Mouse (Mus musculus) heart, embryonic 12.5 days (tissue): Measurements from ENCODE around the gene Arl2. TPM values are rescaled to one million over a fixed set of nuclear protein-coding genes. Genes with fewer than 3 reads are reported as not detected.
A peak's percentile ranks its signal among the peaks of the same experiment; 100 is the strongest.

Source experiments
- ATAC-seq: fragments of 200-750 bp; cut with Nextera tagmentation; 2 replicates; pipeline ENCODE4 v1.8.0; 2017; ENCODE audit warnings: moderate TSS enrichment, moderate library complexity; ENCODE audit not compliant: insufficient number of reproducible peaks, low FRiP score
- H3K27ac ChIP-seq: fragments of 300-500 bp; sonication (generic); 2 replicates; pipeline ENCODE4 v1.5.1; 2016; ENCODE audit warnings: mild to moderate bottlenecking, moderate library complexity; ENCODE audit not compliant: poor library complexity, severe bottlenecking
- H3K27me3 ChIP-seq: fragments of 300-500 bp; sonication (generic); replicated peaks from 2 replicates; pipeline ENCODE4 v1.6.1; 2016; ENCODE audit warnings: mild to moderate bottlenecking, moderate library complexity
- H3K36me3 ChIP-seq: fragments of 300-500 bp; sonication (generic); 2 replicates; pipeline ENCODE4 v1.6.1; 2016; ENCODE audit warnings: mild to moderate bottlenecking, moderate library complexity
- H3K4me1 ChIP-seq: fragments of 300-500 bp; sonication (generic); replicated peaks from 2 replicates; pipeline ENCODE4 v1.6.1; 2016; ENCODE audit warnings: mild to moderate bottlenecking
- H3K4me2 ChIP-seq: fragments of 300-500 bp; sonication (generic); 2 replicates; pipeline ENCODE4 v1.6.1; 2016; ENCODE audit warnings: mild to moderate bottlenecking, moderate library complexity
- H3K4me3 ChIP-seq: fragments of 300-500 bp; sonication (generic); 2 replicates; pipeline ENCODE4 v1.5.1; 2016; ENCODE audit warnings: mild to moderate bottlenecking
- H3K9ac ChIP-seq: fragments of 300-500 bp; sonication (generic); 2 replicates; pipeline ENCODE4 v1.6.1; 2016; ENCODE audit warnings: mild to moderate bottlenecking, moderate library complexity
- H3K9me3 ChIP-seq: fragments of 300-500 bp; sonication (generic); replicated peaks from 2 replicates; pipeline ENCODE4 v1.6.1; 2016; ENCODE audit warnings: mild to moderate bottlenecking, moderate library complexity
- WGBS: fragments of 180-500 bp; shearing (Covaris S2); methylation state at CpG from one replicate; pipeline ENCODE4 v1.1.7; 2016; 5-methylcytosine and 5-hydroxymethylcytosine counted together
- polyA plus RNA-seq: library from polyadenylated mRNA; unstranded; fragments of >200 nt; fragmentation: Nextera tagmentation; extraction: Ambion mirVana; gene quantifications from 2 replicates; pipeline ENCODE4 v1.2.1, GENCODE M21; 2016

Gene Arl2
- polyA plus RNA-seq, 1 experiment from 2014 or later = 73.9 TPM

DNA sequence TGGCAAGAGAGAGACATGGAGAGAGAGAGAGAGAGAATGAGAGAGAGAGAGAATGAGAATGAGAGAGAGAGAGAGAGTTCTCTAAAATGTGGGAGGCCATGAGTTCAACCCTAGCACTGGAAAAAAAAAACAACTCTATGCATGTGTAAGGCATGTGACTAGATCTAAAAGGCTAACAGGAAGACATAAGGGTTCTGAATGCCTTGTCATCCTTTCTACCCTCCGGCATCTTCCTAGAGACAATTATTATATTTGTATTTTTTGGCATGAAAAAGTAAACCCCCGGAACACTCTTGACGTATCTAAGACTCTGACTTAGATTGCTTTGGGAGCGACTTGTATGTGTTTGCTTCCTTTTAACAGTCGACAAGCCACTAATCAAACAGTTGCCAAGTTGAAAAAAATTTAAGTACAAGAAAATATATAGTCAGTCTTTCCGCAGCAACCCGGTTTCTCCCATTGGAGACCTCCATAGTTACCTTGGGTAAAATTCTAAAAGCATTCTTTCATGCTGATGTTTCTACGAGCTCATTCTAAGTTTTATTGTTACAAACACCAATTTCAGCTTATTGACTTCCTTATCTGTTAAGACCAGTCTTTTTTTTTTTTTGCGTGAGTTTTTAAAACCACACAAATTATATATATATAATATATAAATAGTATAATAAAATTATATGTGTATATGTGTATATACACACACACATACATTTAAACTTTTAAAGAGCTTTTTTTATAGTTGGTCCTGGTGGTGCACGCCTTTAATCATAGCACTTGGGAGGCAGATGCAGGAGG lies 14.4 kb downstream of the Arl2 start:
- Histone ChIP-seq H3K9ac (peak overlapping the region; percentile 76), H3K27ac (peak overlapping the region; percentile 94), H3K9me3 (no peaks in the 10 kb centered on the region), H3K4me3 (peak overlapping the region; percentile 68), H3K4me1 (peaks cover under 1% of the 10 kb centered on the region), H3K4me2 (peak overlapping the region; percentile 73), H3K36me3 (peaks cover 7% of the 10 kb centered on the region; the same call in 1 of the 2 replicates), H3K27me3 (no peaks in the 10 kb centered on the region)
- no peak for ATAC-seq
- 66% methylated on average over 10 of the region's 10 CpGs for WGBS

DNA sequence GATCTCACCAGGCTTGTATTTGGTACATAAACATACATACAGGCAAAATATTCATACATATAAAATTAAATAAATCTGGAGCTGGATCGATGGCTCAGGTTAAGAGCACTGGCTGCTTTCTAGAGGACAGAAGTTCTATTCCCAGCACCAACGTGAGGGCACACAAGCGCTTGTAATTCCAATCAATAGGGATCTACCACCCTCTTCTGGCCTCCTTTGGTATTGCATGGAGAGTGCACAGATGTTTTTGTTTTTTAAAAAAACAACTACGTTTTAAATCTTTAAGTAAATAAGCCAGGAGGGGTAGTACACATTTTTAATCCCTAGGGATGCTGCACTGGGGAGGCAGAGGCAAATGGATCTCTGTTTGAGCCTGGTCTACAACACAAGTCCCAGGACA lies 15.1 kb downstream of the Arl2 start:
- ATAC-seq = no peak
- Histone ChIP-seq H3K4me1 (peaks cover 5% of the 10 kb centered on the region), H3K36me3 (peaks cover 7% of the 10 kb centered on the region; the same call in 1 of the 2 replicates), H3K4me2 (no peak overlapping the region), H3K27ac (no peak overlapping the region), H3K9me3 (no peaks in the 10 kb centered on the region), H3K4me3 (no peak overlapping the region), H3K9ac (no peak overlapping the region), H3K27me3 (no peaks in the 10 kb centered on the region)
- WGBS = 21% methylated on average over 4 of the region's 4 CpGs

DNA sequence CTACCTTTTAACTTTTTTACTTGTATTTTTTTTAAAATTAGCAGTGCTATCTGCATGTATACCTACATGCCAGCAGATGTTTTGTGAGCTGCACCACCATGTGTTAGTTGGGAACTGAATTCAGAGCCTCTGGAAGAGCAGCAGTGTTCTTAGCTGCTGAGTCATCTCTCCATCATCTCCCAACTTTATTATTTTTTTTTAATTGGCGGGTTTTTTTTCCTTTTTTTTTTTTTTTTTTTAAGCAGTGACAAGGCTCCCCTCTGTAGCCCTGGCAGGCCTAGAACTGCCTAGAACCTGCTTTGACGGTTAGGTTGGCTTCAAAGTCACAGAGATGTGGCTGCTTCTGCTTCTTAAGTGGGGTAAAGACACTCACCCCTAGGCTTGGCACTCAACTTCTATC lies 16.4 kb downstream of the Arl2 start:
- H3K4me2 ChIP-seq = no peak overlapping the region
- H3K4me1 ChIP-seq = peaks cover 5% of the 10 kb centered on the region
- no peak overlapping the region for H3K9ac ChIP-seq
- H3K4me3 ChIP-seq = no peak overlapping the region
- 67% methylated on average over 2 of the region's 2 CpGs for WGBS
- H3K9me3 ChIP-seq = no peaks in the 10 kb centered on the region
- H3K27ac ChIP-seq = no peak overlapping the region
- H3K27me3 ChIP-seq = no peaks in the 10 kb centered on the region
- H3K36me3 ChIP-seq = peaks cover 16% of the 10 kb centered on the region; the same call in 1 of the 2 replicates
- ATAC-seq = no peak

DNA sequence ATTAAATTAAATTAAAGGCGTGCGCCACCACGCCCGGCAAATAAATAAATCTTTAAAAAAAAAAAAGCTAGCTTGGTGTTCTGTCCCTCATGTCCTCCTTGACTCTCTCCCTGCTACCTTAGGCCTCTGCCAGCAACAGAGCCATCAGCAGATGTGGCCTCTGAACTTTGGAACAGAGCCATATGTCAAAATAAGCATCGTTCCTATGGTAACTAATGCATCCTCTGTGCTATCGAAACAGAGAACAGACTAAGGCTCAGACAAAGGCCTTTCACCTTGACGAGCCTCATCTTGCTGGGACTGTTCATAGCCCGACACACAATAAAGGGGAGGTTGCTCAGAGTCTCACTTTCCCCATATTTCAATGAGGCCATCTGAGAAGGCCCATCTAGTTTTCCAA lies 18.0 kb downstream of the Arl2 start:
- WGBS = 83% methylated on average over 8 of the region's 8 CpGs
- peaks cover 16% of the 10 kb centered on the region; the same call in 1 of the 2 replicates for H3K36me3 ChIP-seq
- H3K4me1 ChIP-seq = peaks cover 11% of the 10 kb centered on the region
- no peak overlapping the region for H3K4me3 ChIP-seq
- no peak overlapping the region for H3K9ac ChIP-seq
- H3K27ac ChIP-seq = no peak overlapping the region
- H3K27me3 ChIP-seq = no peaks in the 10 kb centered on the region
- ATAC-seq = no peak
- no peaks in the 10 kb centered on the region for H3K9me3 ChIP-seq
- H3K4me2 ChIP-seq = no peak overlapping the region

DNA sequence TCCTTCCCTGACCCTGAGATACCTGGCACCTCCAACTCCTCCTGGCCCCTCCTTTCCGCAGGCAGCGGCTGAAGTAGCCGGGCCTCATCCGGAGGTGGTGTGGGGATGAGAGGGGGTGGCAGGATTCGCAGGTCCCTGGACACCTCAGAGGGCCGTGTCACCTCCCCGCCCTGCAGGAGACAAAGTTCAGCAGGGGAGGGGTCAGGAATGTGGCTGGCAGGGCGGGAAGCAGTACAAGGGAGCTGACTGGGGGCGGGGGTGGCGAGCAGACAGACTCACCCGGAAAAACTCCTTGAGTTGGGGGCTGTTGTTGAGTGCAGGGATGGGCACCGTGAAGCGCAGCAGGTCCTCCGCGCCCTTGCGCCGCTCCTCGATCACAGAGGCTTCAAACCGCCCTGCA lies 19.6 kb downstream of the Arl2 start:
- Histone ChIP-seq H3K9me3 (no peaks in the 10 kb centered on the region), H3K36me3 (peaks cover 16% of the 10 kb centered on the region; the same call in 1 of the 2 replicates), H3K27ac (no peak overlapping the region), H3K4me3 (no peak overlapping the region), H3K27me3 (no peaks in the 10 kb centered on the region), H3K4me2 (peak overlapping the region; percentile 38), H3K4me1 (peaks cover 16% of the 10 kb centered on the region), H3K9ac (peak overlapping the region; percentile 37; the same call in 1 of the 2 replicates)
- 22% methylated on average over 16 of the region's 19 CpGs for WGBS
- no peak for ATAC-seq

DNA sequence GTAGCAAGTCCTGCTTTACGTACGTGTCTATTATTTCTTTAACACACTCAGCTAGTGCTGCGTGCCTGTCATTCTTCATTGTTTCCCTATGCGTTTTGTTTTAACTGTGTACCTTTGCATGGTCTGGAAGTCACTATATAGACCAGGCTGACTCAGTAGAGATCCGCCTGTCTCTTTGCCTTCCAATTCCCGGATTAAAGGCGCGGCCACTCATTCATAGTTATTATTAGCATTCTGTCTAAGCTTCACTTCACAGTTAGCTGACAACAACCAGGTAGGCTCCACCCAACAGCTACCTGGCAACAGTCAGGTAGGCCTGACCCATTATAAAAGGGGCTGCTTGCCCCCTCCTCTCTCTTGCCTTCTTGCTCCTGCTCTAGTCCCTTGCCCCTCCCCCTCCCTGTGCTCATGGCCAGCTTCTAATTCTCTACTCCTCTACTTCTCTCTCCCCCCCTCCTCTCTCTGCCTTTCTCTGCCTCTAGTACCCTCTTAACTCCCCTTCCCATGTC lies 22.6 kb downstream of the Arl2 start:
- Histone ChIP-seq H3K4me3 (peak overlapping the region; percentile 70), H3K9me3 (no peaks in the 10 kb centered on the region), H3K9ac (peak overlapping the region; percentile 86), H3K4me1 (peaks cover 25% of the 10 kb centered on the region), H3K27ac (peak overlapping the region; percentile 92), H3K36me3 (peaks cover 39% of the 10 kb centered on the region), H3K27me3 (no peaks in the 10 kb centered on the region), H3K4me2 (peak overlapping the region; percentile 77)
- WGBS = 2% methylated on average over 8 of the region's 8 CpGs
- peak; percentile 1; the same call in 1 of the 2 replicates for ATAC-seq

DNA sequence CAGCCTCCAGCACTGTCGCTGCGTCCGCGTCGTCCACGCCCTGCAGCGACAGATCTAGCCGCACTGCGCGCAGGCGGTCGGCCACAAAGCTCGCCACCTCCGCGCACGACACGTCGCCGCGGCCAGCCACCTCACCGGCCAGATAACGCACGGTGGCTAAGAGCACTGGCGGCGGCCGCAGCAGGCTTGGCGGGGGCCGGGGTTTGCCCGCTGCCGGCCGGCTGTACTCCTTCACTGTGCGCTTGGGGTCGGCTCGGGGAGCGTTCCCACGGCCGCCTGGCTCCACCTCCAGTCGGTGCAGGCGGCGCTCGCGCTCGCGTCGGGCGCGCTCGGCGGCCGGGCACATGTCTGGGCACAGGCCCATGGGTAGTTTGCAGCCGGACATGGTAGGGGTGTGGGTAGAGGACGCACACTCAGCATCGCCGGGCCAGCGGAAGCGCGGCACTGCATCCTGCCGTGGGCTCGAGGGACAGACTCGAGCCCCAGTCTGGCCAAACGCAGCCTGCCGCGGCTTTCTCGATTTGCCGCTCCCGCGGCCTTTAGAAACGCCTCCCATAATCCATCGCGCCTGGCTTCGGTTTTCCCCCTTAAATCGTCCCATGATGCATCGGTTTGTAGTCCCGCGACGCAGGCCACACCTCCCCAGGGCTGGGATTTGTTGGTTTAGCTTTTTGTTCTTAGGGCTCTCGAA lies 23.2 kb downstream of the Arl2 start, which contains the start of gene Sac3d1:
Gene Sac3d1 (minus strand): TSS at position 665 of the 691 bp plus-strand sequence.
- Histone ChIP-seq H3K9me3 (no peaks in the 10 kb centered on the region), H3K27ac (peak within 1 kb of the TSS; percentile 92), H3K4me2 (peak within 1 kb of the TSS; percentile 77), H3K36me3 (peaks cover 38% of the 10 kb centered on the region), H3K9ac (peak within 1 kb of the TSS; percentile 86), H3K4me3 (peak within 1 kb of the TSS; percentile 70), H3K27me3 (no peaks in the 10 kb centered on the region), H3K4me1 (peaks cover 25% of the 10 kb centered on the region)
- ATAC-seq = peak; percentile 85
- under 1% methylated on average over 77 of the region's 77 CpGs for WGBS

DNA sequence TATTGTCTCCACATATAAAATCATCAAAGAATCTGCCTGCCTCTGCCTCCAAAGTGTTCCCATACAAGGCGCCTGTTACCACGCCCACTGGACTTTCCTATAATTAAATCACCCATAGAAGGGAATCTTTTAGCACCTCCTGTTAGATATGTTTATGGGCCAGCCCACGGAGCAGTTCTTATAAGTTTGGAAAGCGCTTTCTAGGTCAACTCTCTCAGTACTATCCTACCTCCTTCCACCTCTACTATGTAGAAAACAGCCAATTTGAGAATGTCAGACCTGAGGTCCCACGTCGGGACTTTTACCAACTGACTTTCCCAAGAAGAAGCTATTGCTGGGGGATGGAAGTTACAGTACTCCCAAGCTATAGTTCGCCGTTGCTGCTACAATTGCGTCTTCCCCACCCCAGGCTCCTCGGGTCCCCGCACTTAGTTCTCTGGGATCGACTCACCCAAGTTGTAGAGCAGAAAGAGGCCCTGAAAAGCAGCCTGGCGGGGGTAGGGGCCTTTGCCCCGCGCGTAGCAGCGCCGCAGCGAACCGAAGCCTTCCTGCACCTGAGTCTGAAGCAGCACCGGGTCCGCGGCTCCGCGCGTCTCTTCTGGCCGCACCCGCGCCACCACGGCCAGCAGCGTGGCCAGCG lies 23.9 kb downstream of the Arl2 start:
- Histone ChIP-seq H3K27me3 (no peaks in the 10 kb centered on the region), H3K27ac (peak overlapping the region; percentile 92), H3K4me2 (peak overlapping the region; percentile 77), H3K9me3 (no peaks in the 10 kb centered on the region), H3K36me3 (peaks cover 42% of the 10 kb centered on the region), H3K4me1 (peaks cover 25% of the 10 kb centered on the region), H3K4me3 (peak overlapping the region; percentile 70), H3K9ac (peak overlapping the region; percentile 86)
- ATAC-seq = no peak
- 5% methylated on average over 32 of the region's 32 CpGs for WGBS

DNA sequence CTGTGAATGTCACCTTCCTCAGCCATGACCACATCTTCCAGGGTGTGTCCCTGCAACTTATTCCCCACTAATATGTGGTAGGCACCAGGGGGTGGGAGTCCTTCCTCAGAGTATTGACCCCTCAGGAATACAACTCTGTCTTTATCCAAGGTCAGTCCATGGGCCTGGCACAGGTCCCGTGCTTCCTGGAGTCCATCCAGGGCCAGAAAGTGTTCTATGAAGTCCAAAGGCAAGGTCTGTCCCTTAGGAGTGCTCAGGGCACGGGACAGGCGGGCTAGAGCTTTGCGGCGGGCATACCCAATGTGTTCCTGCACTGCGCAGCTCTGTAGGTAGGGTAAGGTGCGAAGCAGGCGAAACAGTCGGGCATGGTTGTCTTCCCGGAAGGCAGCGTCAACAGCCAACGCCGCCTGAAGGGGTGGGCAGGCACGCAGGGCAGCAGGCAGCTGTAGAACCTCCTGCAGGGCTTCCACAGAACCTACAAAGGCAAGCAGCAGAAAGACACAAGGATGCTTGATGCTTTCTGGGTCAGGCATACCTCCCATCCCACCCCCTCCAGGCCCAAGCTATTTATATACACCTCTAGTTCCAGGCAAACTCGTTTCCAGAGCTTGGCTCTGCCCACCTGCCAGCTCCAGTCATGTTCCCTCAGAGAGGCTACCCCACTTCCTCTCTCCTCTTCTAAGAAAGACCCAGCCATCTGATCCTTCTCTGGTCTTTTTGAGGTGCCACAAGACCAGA lies 25.1 kb downstream of the Arl2 start:
- H3K27me3 ChIP-seq = no peaks in the 10 kb centered on the region
- no peak overlapping the region for H3K27ac ChIP-seq
- H3K36me3 ChIP-seq = peaks cover 41% of the 10 kb centered on the region
- WGBS = 86% methylated on average over 15 of the region's 15 CpGs
- no peaks in the 10 kb centered on the region for H3K9me3 ChIP-seq
- H3K9ac ChIP-seq = 0 out of 2 replicates have a peak overlapping the region, but pooled peaks have one; percentile 49
- no peak for ATAC-seq
- H3K4me2 ChIP-seq = peak overlapping the region; percentile 77
- H3K4me1 ChIP-seq = peaks cover 20% of the 10 kb centered on the region
- 0 out of 2 replicates have a peak overlapping the region, but pooled peaks have one; percentile 70 for H3K4me3 ChIP-seq

DNA sequence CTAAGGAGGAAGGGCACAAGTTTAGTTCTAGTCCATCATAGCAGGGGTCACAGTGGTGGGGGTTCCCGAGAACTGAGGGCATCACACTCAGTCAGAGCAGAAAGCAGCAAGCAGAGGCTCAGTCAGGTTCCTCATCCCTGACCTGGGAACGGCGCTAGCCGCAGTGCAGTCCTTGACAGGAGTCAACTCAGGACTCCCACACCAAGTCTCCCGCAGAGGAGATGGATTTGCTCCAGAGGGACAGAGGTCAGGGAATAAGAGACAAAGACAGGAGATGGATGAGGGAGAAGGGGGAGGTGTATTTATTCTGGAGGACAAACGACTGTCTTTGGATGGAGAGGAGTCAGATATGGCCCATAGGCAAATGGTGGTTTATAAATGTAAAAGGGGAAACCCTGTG lies 28.2 kb downstream of the Arl2 start:
- Histone ChIP-seq H3K9me3 (no peaks in the 10 kb centered on the region), H3K36me3 (peaks cover 32% of the 10 kb centered on the region), H3K4me1 (peaks cover 15% of the 10 kb centered on the region), H3K4me3 (no peak overlapping the region), H3K27me3 (no peaks in the 10 kb centered on the region), H3K4me2 (no peak overlapping the region), H3K9ac (no peak overlapping the region), H3K27ac (no peak overlapping the region)
- WGBS = 70% methylated on average over 6 of the region's 6 CpGs
- no peak for ATAC-seq
